Mouse (Mus musculus) kidney, adult 2 months (tissue): ENCODE data around the gene Uba5. TPM values are rescaled to one million over a fixed set of nuclear protein-coding genes. Genes with fewer than 3 reads are reported as not detected.
A peak's percentile ranks its signal among the peaks of the same experiment; 100 is the strongest.

Experiments used
- DNase-seq: peaks from one replicate; pipeline ENCODE4 v3.0.0; 2021
- H3K27ac ChIP-seq: fragments of 200-500 bp; 2 replicates; pipeline ENCODE4 v1.5.1; 2012; ENCODE audit warnings: low read depth, low read length, control low read depth, inconsistent platforms; ENCODE audit not compliant: insufficient read depth
- H3K27me3 ChIP-seq: fragments of 200-500 bp; replicated peaks from 2 replicates; pipeline ENCODE4 v1.6.1; 2012; ENCODE audit warnings: mild to moderate bottlenecking, moderate library complexity, low read length, inconsistent platforms; ENCODE audit not compliant: control insufficient read depth, insufficient read depth
- H3K36me3 ChIP-seq: fragments of 200-500 bp; 2 replicates; pipeline ENCODE4 v1.6.1; 2012; ENCODE audit warnings: mild to moderate bottlenecking, moderate library complexity, low read length, inconsistent platforms; ENCODE audit not compliant: control insufficient read depth, insufficient read depth
- H3K4me1 ChIP-seq: fragments of 200-500 bp; 2 replicates; pipeline ENCODE4 v1.6.1; 2011; ENCODE audit warnings: low read length; ENCODE audit not compliant: control insufficient read depth, insufficient read depth
- H3K4me3 ChIP-seq: fragments of 200-500 bp; 2 replicates; pipeline ENCODE4 v1.5.1; 2011; ENCODE audit warnings: mild to moderate bottlenecking, low read depth, low read length, control low read depth; ENCODE audit not compliant: insufficient read depth
- CTCF ChIP-seq: fragments of 200-500 bp; conservative IDR thresholded peaks from 2 replicates; pipeline ENCODE4 v1.5.1; 2011; ENCODE audit warnings: low read depth, mild to moderate bottlenecking, control low read depth, low read length, moderate library complexity, mixed read lengths; ENCODE audit not compliant: insufficient read depth, insufficient read length
- POLR2A ChIP-seq: fragments of 200-500 bp; IDR thresholded peaks from one replicate; pipeline ENCODE4 v1.6.1; 2011; ENCODE audit warnings: low read depth, low read length, control low read depth
- WGBS: fragments of 180-500 bp; shearing (Covaris S2); methylation state at CpG from one replicate; pipeline ENCODE4 v1.1.7; 2018; 5-methylcytosine and 5-hydroxymethylcytosine counted together
- polyA plus RNA-seq: library from polyadenylated mRNA; depleted of rRNA; stranded (reverse); fragments of >200 nt; gene quantifications from 2 replicates; pipeline ENCODE4 v1.2.3, GENCODE M21; 2012

The Uba5 gene
- polyA plus RNA-seq, 1 experiment: 19.1 TPM

GRCm38 (mm10) chr9:104080038-104080437, 17.1 kb upstream of the Uba5 start:
- peaks cover 2% of the 10 kb centered on the region for H3K36me3 ChIP-seq
- H3K27ac ChIP-seq: no peak overlapping the region
- no peak for DNase-seq
- 68% methylated on average over 3 of the region's 3 CpGs for WGBS
- no peaks in the 10 kb centered on the region for H3K4me1 ChIP-seq
- H3K4me3 ChIP-seq: no peak overlapping the region
- no peaks in the 10 kb centered on the region for H3K27me3 ChIP-seq
- TF ChIP-seq CTCF (no peak), POLR2A (no peak)

- 49% methylated on average over 5 of the region's 5 CpGs for WGBS
- H3K27ac ChIP-seq: no peak overlapping the region
- H3K4me1 ChIP-seq: no peaks in the 10 kb centered on the region
- no peaks in the 10 kb centered on the region for H3K27me3 ChIP-seq
- H3K4me3 ChIP-seq: no peak overlapping the region
- peaks cover 2% of the 10 kb centered on the region for H3K36me3 ChIP-seq
- TF ChIP-seq CTCF (peak; percentile 74), POLR2A (no peak)
- DNase-seq: peak; percentile 64
Measured at GRCm38 (mm10) chr9:104079379-104079778, 16.4 kb upstream of the Uba5 start.

- Histone ChIP-seq H3K4me1 (no peaks in the 10 kb centered on the region), H3K4me3 (no peak overlapping the region), H3K27ac (no peak overlapping the region), H3K27me3 (no peaks in the 10 kb centered on the region), H3K36me3 (peaks cover 2% of the 10 kb centered on the region)
- 96% methylated on average over 1 of the region's 1 CpGs for WGBS
- TF ChIP-seq CTCF: no peak
- no peak for TF ChIP-seq POLR2A
- DNase-seq: no peak
Measured at GRCm38 (mm10) chr9:104078780-104079179, 15.8 kb upstream of the Uba5 start.

- no peaks in the 10 kb centered on the region for H3K27me3 ChIP-seq
- no peaks in the 10 kb centered on the region; the same call in 1 of the 2 replicates for H3K36me3 ChIP-seq
- H3K27ac ChIP-seq: no peak overlapping the region
- H3K4me3 ChIP-seq: no peak overlapping the region
- peaks cover 5% of the 10 kb centered on the region for H3K4me1 ChIP-seq
- WGBS: 67% methylated on average over 2 of the region's 2 CpGs
- no peak for TF ChIP-seq POLR2A
- no peak for TF ChIP-seq CTCF
- DNase-seq: peak; percentile 16
Measured at GRCm38 (mm10) chr9:104075808-104076207, 12.9 kb upstream of the Uba5 start.

- TF ChIP-seq CTCF: no peak
- DNase-seq: peak; percentile 47
- no peak overlapping the region for H3K4me3 ChIP-seq
- H3K27ac ChIP-seq: peak overlapping the region; percentile 77
- H3K4me1 ChIP-seq: peaks cover 7% of the 10 kb centered on the region
- WGBS: 63% methylated on average over 8 of the region's 8 CpGs
- H3K27me3 ChIP-seq: no peaks in the 10 kb centered on the region
- no peaks in the 10 kb centered on the region; the same call in 1 of the 2 replicates for H3K36me3 ChIP-seq
Measured at GRCm38 (mm10) chr9:104070863-104071604, 8.1 kb upstream of the Uba5 start.

- Histone ChIP-seq H3K4me1 (peaks cover 7% of the 10 kb centered on the region), H3K4me3 (no peak overlapping the region), H3K36me3 (no peaks in the 10 kb centered on the region; the same call in 1 of the 2 replicates), H3K27ac (no peak overlapping the region), H3K27me3 (no peaks in the 10 kb centered on the region)
- WGBS: 76% methylated on average over 4 of the region's 4 CpGs
- DNase-seq: no peak
- TF ChIP-seq CTCF (no peak), POLR2A (no peak)
Measured at GRCm38 (mm10) chr9:104070241-104070640, 7.3 kb upstream of the Uba5 start.

GRCm38 (mm10) chr9:104064571-104064970, 1.6 kb upstream of the Uba5 start:
- H3K4me3 ChIP-seq: no peak overlapping the region
- H3K27ac ChIP-seq: no peak overlapping the region

More at GRCm38 (mm10) chr9:104064571-104064970, 1.6 kb upstream of the Uba5 start:
- TF ChIP-seq POLR2A (no peak), CTCF (no peak)
- Histone ChIP-seq H3K4me1 (peaks cover 5% of the 10 kb centered on the region; the same call in 1 of the 2 replicates), H3K27me3 (no peaks in the 10 kb centered on the region), H3K36me3 (no peaks in the 10 kb centered on the region)
- DNase-seq: peak; percentile 36
- 14% methylated on average over 1 of the region's 1 CpGs for WGBS
